Mouse (Mus musculus): ENCODE data around the gene Aldh3a2.

Gene Aldh3a2

GRCm38 (mm10) chr11:61273928-61274327 lies 6.7 kb upstream of the Aldh3a2 start:
- in situ Hi-C loops (cut with MboI, MseI): no loop called here

GRCm38 (mm10) chr11:61271612-61272011 lies 4.3 kb upstream of the Aldh3a2 start:
- in situ Hi-C loops (cut with MboI, MseI): no loop called here

- in situ Hi-C loops (cut with MboI, MseI): no loop called here
Observed at GRCm38 (mm10) chr11:61270406-61270805, 3.1 kb upstream of the Aldh3a2 start.

- in situ Hi-C loops (cut with MboI, MseI): loop anchor here in 1 of 2 experiments (5.0 kb wide), 1 partner anchor 161 kb away; no protein-coding TSS in a partner anchor
Observed at GRCm38 (mm10) chr11:61268626-61269349, 1.5 kb upstream of the Aldh3a2 start.

- in situ Hi-C loops (cut with MboI, MseI): no loop called here
Observed at GRCm38 (mm10) chr11:61263841-61264240, 3.4 kb downstream of the Aldh3a2 start.

GRCm38 (mm10) chr11:61262516-61262915 lies 4.7 kb downstream of the Aldh3a2 start:
- in situ Hi-C loops (cut with MboI, MseI): no loop called here

GRCm38 (mm10) chr11:61259106-61259505 lies 8.2 kb downstream of the Aldh3a2 start:
- in situ Hi-C loops (cut with MboI, MseI): no loop called here

GRCm38 (mm10) chr11:61252807-61253206 lies 14.5 kb downstream of the Aldh3a2 start:
- in situ Hi-C loops (cut with MboI, MseI): no loop called here

GRCm38 (mm10) chr11:61251741-61252140 lies 15.5 kb downstream of the Aldh3a2 start:
- in situ Hi-C loops (cut with MboI, MseI): no loop called here

GRCm38 (mm10) chr11:61244406-61244805 lies 22.9 kb downstream of the Aldh3a2 start:
- in situ Hi-C loops (cut with MboI, MseI): no loop called here

- in situ Hi-C loops (cut with MboI, MseI): no loop called here
Observed at GRCm38 (mm10) chr11:61236015-61236414, 31.2 kb downstream of the Aldh3a2 start.

GRCm38 (mm10) chr11:61234174-61234573 lies 33.1 kb downstream of the Aldh3a2 start:
- in situ Hi-C loops (cut with MboI, MseI): no loop called here

- in situ Hi-C loops (cut with MboI, MseI): no loop called here
Observed at GRCm38 (mm10) chr11:61231329-61231728, 35.9 kb downstream of the Aldh3a2 start.

GRCm38 (mm10) chr11:61228406-61228805 lies 38.9 kb downstream of the Aldh3a2 start:
- in situ Hi-C loops (cut with MboI, MseI): no loop called here

- in situ Hi-C loops (cut with MboI, MseI): no loop called here
Observed at GRCm38 (mm10) chr11:61227816-61228215, 39.4 kb downstream of the Aldh3a2 start.

- in situ Hi-C loops (cut with MboI, MseI): no loop called here
Observed at GRCm38 (mm10) chr11:61225941-61226412, 41.3 kb downstream of the Aldh3a2 start.

GRCm38 (mm10) chr11:61225511-61225910 lies 41.8 kb downstream of the Aldh3a2 start:
- in situ Hi-C loops (cut with MboI, MseI): no loop called here

- in situ Hi-C loops (cut with MboI, MseI): loop anchor here in 1 of 2 experiments (25.0 kb wide), 1 partner anchor 1863 kb away; no protein-coding TSS in a partner anchor
Observed at GRCm38 (mm10) chr11:61224907-61225306, 42.4 kb downstream of the Aldh3a2 start.

GRCm38 (mm10) chr11:61224234-61224744 lies 43.0 kb downstream of the Aldh3a2 start:
- in situ Hi-C loops (cut with MboI, MseI): loop anchor here in 1 of 2 experiments (25.0 kb wide), 1 partner anchor 1862 kb away; no protein-coding TSS in a partner anchor

GRCm38 (mm10) chr11:61222971-61223745 lies 44.1 kb downstream of the Aldh3a2 start:
- in situ Hi-C loops (cut with MboI, MseI): loop anchor here in 1 of 2 experiments (25.0 kb wide), 1 partner anchor 1861 kb away; no protein-coding TSS in a partner anchor

GRCm38 (mm10) chr11:61222007-61222406 lies 45.3 kb downstream of the Aldh3a2 start:
- in situ Hi-C loops (cut with MboI, MseI): loop anchor here in 1 of 2 experiments (25.0 kb wide), 1 partner anchor 1860 kb away; no protein-coding TSS in a partner anchor
